Mouse (Mus musculus): ENCODE results near the gene Fpr1. TPM values are rescaled to one million over a fixed set of nuclear protein-coding genes. Genes with fewer than 3 reads are reported as not detected.

Fpr1 gene
- polyA plus RNA-seq, 1 experiment from 2014 or later: not detected

DNA sequence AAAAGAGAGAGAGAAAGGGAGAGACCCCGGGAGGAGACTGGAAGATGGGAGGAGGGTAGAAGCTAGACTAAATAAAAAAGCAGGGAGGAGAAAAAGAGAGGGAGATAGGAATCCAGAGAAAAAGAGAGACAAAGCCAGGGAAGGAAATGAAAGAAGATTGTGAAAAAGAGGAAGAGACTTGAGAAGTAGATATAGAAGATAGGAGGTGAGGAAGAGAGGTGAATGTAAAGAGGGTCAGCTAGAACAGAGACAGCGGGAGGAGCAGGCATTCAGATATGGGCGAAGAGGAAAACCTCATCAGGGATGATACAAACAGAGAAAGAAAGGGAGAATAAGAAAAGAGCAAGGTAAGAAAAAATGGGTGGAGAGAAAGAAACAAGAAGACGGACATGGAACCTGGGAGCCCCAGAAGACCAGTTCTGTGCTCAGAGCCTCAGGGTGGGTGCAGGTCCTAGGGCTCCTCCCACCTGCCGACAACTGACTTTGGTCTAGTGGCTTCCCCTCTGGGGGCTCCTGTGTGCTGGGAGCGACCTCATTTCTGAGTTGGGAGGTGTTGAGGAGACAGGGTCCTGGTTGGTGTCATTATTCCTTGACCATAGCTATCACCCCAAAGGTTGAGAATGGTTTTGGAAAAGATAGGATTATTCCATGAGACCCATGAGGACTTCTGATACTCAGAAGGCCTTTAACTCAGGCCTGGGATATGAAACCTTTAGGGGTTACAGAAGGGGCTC is 54.5 kb downstream of the Fpr1 start:
- H3K4me2 ChIP-seq (ENCODE audit: low read depth): peak overlapping the region; percentile 87
- H3K9ac ChIP-seq (ENCODE audit: low read length): peak overlapping the region; percentile 93
- DNase-seq (ENCODE audit: low spot score) (no peak), ATAC-seq (ENCODE audit: insufficient read depth, low FRiP score, low TSS enrichment) (no peak)
- peaks cover 19% of the 10 kb centered on the region for H3K4me1 ChIP-seq (ENCODE audit: control insufficient read depth, insufficient read depth, low read length)
- 2% methylated on average over 6 of the region's 6 CpGs for WGBS
- H3K4me3 ChIP-seq (ENCODE audit: low read depth, low read length): peak overlapping the region; percentile 64
- H3K27ac ChIP-seq (ENCODE audit: low read depth, low read length): peak overlapping the region; percentile 99
- no peaks in the 10 kb centered on the region for H3K27me3 ChIP-seq (ENCODE audit: control insufficient read depth, insufficient read depth, low read length)
- no peaks in the 10 kb centered on the region for H3K9me3 ChIP-seq (ENCODE audit: control insufficient read depth, low read length)
- peaks cover 6% of the 10 kb centered on the region for H3K36me3 ChIP-seq (ENCODE audit: control insufficient read depth, insufficient read depth, low read length)

DNA sequence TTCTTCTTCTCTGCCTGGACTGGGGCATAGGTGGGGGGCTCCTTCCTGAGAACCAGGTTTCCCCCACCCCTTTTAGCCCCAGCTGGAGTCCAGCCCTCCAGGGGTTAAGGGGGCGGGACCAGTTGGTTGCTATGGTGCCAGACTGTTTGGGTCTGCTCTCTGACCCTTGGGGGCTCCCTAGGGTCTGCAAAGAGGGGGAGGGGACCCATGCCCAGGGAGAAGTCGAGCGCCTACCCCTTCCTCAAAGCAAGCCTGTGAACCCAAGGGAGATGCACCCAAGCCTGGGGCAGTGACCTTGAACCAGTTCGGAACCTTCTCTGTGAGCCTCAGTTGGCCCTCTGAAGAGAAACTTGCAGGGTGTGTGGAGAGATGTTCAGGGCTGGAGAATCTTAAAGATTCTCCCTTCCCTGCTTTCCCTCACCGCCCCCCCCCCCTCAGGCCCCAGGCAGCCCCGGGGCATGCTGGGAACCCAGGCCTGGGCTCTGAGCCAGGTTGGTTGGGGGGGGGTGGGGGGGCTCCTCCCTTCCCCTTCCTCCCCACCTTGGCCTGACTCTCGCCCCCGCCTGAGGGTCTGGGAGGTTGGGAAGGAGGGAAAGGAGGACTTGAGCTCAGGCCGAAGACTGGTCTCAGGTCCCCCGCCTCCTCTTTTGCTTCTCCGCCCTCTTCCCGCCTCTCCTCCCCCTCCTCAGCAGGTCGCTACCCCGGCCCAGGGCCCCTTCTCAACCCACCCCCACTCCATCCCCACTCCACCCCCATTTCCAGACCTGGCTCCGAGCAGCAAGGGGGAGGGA is 55.4 kb downstream of the Fpr1 start:
- WGBS: 3% methylated on average over 6 of the region's 15 CpGs
- H3K9ac ChIP-seq (ENCODE audit: low read length): peak overlapping the region; percentile 93

DNA sequence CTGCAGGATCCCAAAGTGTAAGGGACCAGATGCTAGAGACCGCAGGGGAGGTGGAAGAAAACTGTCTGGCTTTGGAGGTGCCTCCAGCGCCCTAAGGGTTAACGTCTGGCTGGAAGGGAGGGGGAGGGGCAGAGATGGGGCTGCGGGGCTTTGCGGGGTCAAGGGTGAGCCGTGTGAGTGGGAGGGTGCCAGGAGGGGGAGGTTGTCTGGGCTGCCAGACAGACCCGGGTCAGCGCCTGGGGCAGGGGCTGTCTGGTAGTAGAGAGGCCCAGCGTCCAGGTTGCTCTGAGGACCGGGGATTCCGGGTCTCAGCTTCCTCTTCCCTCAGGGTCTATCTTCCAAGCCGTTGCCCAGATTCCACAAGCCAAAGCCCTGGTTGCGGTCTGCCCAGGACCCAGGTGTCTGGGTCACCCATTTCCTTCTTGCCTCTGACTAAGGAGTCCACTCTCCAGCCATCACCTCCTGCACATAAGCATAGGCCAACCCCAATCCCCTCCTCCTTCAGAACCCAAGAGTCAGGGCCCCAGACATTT is 56.0 kb downstream of the Fpr1 start:
- Histone ChIP-seq H3K27me3 (ENCODE audit: control insufficient read depth, insufficient read depth, low read length) (no peaks in the 10 kb centered on the region), H3K9ac (ENCODE audit: low read length) (peak overlapping the region; percentile 93), H3K4me1 (ENCODE audit: control insufficient read depth, insufficient read depth, low read length) (peaks cover 19% of the 10 kb centered on the region), H3K27ac (ENCODE audit: low read depth, low read length) (peak overlapping the region; percentile 99), H3K9me3 (ENCODE audit: control insufficient read depth, low read length) (no peaks in the 10 kb centered on the region), H3K4me3 (ENCODE audit: low read depth, low read length) (peak overlapping the region; percentile 64), H3K36me3 (ENCODE audit: control insufficient read depth, insufficient read depth, low read length) (peaks cover 6% of the 10 kb centered on the region), H3K4me2 (ENCODE audit: low read depth) (peak overlapping the region; percentile 87)
- 0% methylated on average over 13 of the region's 13 CpGs for WGBS
- peak; percentile 35 for ATAC-seq (ENCODE audit: insufficient read depth, low FRiP score, low TSS enrichment)
- DNase-seq (ENCODE audit: low spot score): peak; percentile 88

More for the DNA sequence above, 55.4 kb downstream of the Fpr1 start:
- peak; percentile 71 for ATAC-seq (ENCODE audit: insufficient read depth, low FRiP score, low TSS enrichment)
- Histone ChIP-seq H3K4me3 (ENCODE audit: low read depth, low read length) (peak overlapping the region; percentile 64), H3K4me2 (ENCODE audit: low read depth) (peak overlapping the region; percentile 87), H3K27me3 (ENCODE audit: control insufficient read depth, insufficient read depth, low read length) (no peaks in the 10 kb centered on the region), H3K36me3 (ENCODE audit: control insufficient read depth, insufficient read depth, low read length) (peaks cover 6% of the 10 kb centered on the region), H3K27ac (ENCODE audit: low read depth, low read length) (peak overlapping the region; percentile 99), H3K4me1 (ENCODE audit: control insufficient read depth, insufficient read depth, low read length) (peaks cover 19% of the 10 kb centered on the region), H3K9me3 (ENCODE audit: control insufficient read depth, low read length) (no peaks in the 10 kb centered on the region)
- DNase-seq (ENCODE audit: low spot score): peak; percentile 89

DNA sequence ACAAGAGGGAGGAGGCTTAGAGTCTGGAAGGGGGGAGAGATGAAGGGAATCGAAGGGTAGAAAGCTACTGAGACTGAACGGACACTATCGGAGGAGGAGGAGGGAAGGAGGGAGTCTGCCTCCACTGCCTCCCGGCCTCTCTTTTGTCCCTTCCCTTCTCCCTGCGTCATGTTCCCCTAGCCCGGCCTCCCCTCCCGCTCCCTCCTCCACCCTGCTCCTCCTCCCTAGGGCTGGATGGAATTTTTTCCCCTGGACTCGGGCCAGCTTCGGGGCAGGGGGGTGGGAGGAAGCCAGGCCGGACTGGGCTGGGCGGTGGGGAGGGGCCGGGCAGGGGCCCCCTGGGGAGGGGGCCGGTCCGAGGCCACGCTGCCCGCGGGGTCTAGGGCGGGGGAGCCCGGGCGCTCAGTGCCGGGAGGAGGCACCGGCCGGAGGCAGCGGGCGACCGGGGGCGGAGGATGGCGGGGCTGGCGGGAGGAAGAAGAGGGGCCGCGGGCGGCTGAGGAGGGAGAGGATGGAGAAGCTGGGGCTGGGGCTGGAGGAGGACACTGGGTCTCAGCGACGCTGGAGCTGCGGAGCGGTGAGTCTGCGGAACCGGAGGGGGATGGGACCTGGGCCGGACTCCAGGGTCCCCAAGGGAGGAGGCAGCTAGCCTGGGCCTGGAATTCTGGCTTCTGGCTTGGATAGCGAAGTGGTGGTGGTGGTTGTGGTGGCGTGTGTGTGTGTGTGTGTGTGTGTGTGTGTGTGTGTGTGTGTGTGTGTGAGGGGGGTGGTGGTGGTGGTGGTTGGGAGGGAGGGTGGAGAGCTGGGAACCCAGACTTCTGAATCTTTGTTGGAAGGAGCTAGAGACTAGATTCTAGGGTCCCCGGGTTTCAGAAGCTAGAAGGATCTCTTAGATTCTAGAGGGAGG is 56.7 kb downstream of the Fpr1 start, which contains the start of gene Spaca6:
Spaca6 (plus strand) TSS at position 408 of the 907 bp plus-strand sequence.
- WGBS: under 1% methylated on average over 19 of the region's 42 CpGs
- ATAC-seq (ENCODE audit: insufficient read depth, low FRiP score, low TSS enrichment) (peak; percentile 79), DNase-seq (ENCODE audit: low spot score) (peak; percentile 93)
- Histone ChIP-seq H3K9ac (ENCODE audit: low read length) (peak within 1 kb of the TSS; percentile 93), H3K4me2 (ENCODE audit: low read depth) (peak within 1 kb of the TSS; percentile 87), H3K36me3 (ENCODE audit: control insufficient read depth, insufficient read depth, low read length) (peaks cover 4% of the 10 kb centered on the region), H3K27ac (ENCODE audit: low read depth, low read length) (peak within 1 kb of the TSS; percentile 99), H3K4me3 (ENCODE audit: low read depth, low read length) (peak within 1 kb of the TSS; percentile 64), H3K4me1 (ENCODE audit: control insufficient read depth, insufficient read depth, low read length) (peaks cover 16% of the 10 kb centered on the region), H3K27me3 (ENCODE audit: control insufficient read depth, insufficient read depth, low read length) (no peaks in the 10 kb centered on the region), H3K9me3 (ENCODE audit: control insufficient read depth, low read length) (no peaks in the 10 kb centered on the region)

MicroRNA genes within 50 kb of the gene (microRNA counts, 519-probe panel; counts per million panel counts)
- microRNA mmu-let-7e: 5,847 counts per million, percentile 95 among the panel's probes with 10 or more counts
- 4,113 counts per million, percentile 76 among the panel's probes with 10 or more counts for microRNA mmu-miR-125a-3p
- microRNA mmu-miR-125a-5p: 6,601 counts per million, percentile 98 among the panel's probes with 10 or more counts
- 5,936 counts per million, percentile 95 among the panel's probes with 10 or more counts for microRNA mmu-miR-99b

Small RNA genes lying within 50 kb of the gene (microRNA-seq; reads per million reads assigned to microRNA genes)
- gene Gm25927 (not detected), gene Mir125a (3,389 reads per million, percentile 88 among the genes with 10 or more reads in this experiment), gene Mir99b (22,545 reads per million, percentile 98 among the genes with 10 or more reads in this experiment), gene Mirlet7e (not detected)

Other genes with a start within 250 kb of the Fpr1 start
- gene Vmn2r90, start 180.2 kb downstream of the Fpr1 start, polyA plus RNA-seq (2014; fragmentation: Nextera tagmentation; extraction: Ambion mirVana): not detected in 2 replicates
- gene Spaca6, start 56.8 kb downstream of the Fpr1 start, polyA plus RNA-seq (2014; fragmentation: Nextera tagmentation; extraction: Ambion mirVana): 22.1 and 27.0 TPM in 2 replicates
- gene Has1, start 28.7 kb downstream of the Fpr1 start, polyA plus RNA-seq (2014; fragmentation: Nextera tagmentation; extraction: Ambion mirVana): 0.99 and 1.3 TPM in 2 replicates
- gene Fpr2, start 3.9 kb upstream of the Fpr1 start, polyA plus RNA-seq (2014; fragmentation: Nextera tagmentation; extraction: Ambion mirVana): not detected in 2 replicates
- not detected in 2 replicates for gene Fpr3, start 3.9 kb upstream of the Fpr1 start, polyA plus RNA-seq (2014; fragmentation: Nextera tagmentation; extraction: Ambion mirVana)
- gene Fpr-rs4, start 137.8 kb upstream of the Fpr1 start, polyA plus RNA-seq (2014; fragmentation: Nextera tagmentation; extraction: Ambion mirVana): not detected in 2 replicates
- not detected in 2 replicates for gene Vmn2r124, start 165.5 kb upstream of the Fpr1 start, polyA plus RNA-seq (2014; fragmentation: Nextera tagmentation; extraction: Ambion mirVana)
- gene Vmn2r91, start 201.1 kb upstream of the Fpr1 start, polyA plus RNA-seq (2014; fragmentation: Nextera tagmentation; extraction: Ambion mirVana): not detected in 2 replicates

Measured in neural tube, embryonic 11.5 days (tissue).